Mouse (Mus musculus): ENCODE data around the gene Slc35f6. TPM values are rescaled to one million over a fixed set of nuclear protein-coding genes. Genes with fewer than 3 reads are reported as not detected.

The Slc35f6 gene
- total and polyA plus RNA-seq, 2 experiments from 2014 or later = 24.3 to 48.7 TPM

DNA sequence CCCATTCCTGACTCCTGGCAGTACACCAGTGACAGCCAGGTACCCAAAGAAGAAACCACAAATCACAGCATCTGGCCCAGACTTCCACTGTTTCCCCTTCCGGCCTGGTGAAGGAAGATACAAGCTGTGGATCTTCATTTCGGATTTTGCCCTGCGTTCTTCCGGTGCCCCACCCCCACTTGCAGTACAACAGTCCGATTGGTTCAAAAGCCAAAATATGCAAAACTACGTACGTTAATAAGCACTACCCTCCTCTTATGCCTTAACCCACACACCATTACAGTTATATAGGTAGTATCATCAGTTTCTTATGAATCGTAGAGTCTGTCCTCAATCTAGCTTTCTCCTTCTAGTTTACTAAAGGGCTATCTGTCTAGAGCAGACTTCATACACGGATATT, 17.6 kb downstream of the Slc35f6 start:
- 0 out of 2 replicates have a peak, but pooled peaks cover 5% of the 10 kb centered on the region for H3K4me1 ChIP-seq (ENCODE audit: insufficient read depth)
- no peak overlapping the region for H3K4me2 ChIP-seq (ENCODE audit: low read depth)
- no peaks in the 10 kb centered on the region for H3K36me3 ChIP-seq (ENCODE audit: insufficient read depth)
- H3K27me3 ChIP-seq (ENCODE audit: insufficient read depth, low read length) = no peaks in the 10 kb centered on the region
- H3K4me3 ChIP-seq (ENCODE audit: low read depth, low read length) = no peak overlapping the region
- 93% methylated on average over 9 of the region's 9 CpGs for WGBS
- no peak overlapping the region for H3K9ac ChIP-seq
- DNase-seq (no peak), ATAC-seq (no peak)
- H3K27ac ChIP-seq (ENCODE audit: low read depth, low read length) = no peak overlapping the region
- no peak for TF ChIP-seq CTCF (IDR thresholded peaks at IDR 0.05; ENCODE audit: low read depth)
- H3K9me3 ChIP-seq (ENCODE audit: low read length) = no peaks in the 10 kb centered on the region

DNA sequence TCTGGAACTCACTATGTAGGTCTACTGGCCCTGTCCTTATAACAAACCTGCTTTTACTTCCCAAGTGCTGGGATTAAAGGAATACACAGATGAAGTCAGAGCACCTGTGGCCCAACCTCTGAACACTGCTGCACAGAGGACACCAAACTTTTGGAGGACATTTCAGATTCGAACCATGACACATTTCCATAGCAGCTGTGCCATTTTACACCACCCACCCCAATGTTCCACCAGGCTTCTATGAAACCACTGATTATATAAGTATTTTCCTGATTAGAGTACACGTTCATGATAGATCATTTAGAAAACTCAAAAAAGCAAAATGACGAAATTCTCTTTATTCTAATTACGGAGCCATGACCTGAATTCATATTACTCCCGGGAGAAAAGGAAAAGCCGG, 18.2 kb downstream of the Slc35f6 start:
- Histone ChIP-seq H3K36me3 (ENCODE audit: insufficient read depth) (no peaks in the 10 kb centered on the region), H3K27me3 (ENCODE audit: insufficient read depth, low read length) (no peaks in the 10 kb centered on the region), H3K27ac (ENCODE audit: low read depth, low read length) (peak overlapping the region; percentile 54; the same call in 1 of the 2 replicates), H3K9ac (peak overlapping the region; percentile 59), H3K4me3 (ENCODE audit: low read depth, low read length) (peak overlapping the region; percentile 64), H3K9me3 (ENCODE audit: low read length) (no peaks in the 10 kb centered on the region), H3K4me1 (ENCODE audit: insufficient read depth) (0 out of 2 replicates have a peak, but pooled peaks cover 5% of the 10 kb centered on the region), H3K4me2 (ENCODE audit: low read depth) (peak overlapping the region; percentile 91)
- TF ChIP-seq CTCF (IDR thresholded peaks at IDR 0.05; ENCODE audit: low read depth) = no peak
- ATAC-seq = 0 out of 2 replicates have a peak, but pooled peaks have one; percentile 2
- 59% methylated on average over 6 of the region's 6 CpGs for WGBS
- DNase-seq = no peak

DNA sequence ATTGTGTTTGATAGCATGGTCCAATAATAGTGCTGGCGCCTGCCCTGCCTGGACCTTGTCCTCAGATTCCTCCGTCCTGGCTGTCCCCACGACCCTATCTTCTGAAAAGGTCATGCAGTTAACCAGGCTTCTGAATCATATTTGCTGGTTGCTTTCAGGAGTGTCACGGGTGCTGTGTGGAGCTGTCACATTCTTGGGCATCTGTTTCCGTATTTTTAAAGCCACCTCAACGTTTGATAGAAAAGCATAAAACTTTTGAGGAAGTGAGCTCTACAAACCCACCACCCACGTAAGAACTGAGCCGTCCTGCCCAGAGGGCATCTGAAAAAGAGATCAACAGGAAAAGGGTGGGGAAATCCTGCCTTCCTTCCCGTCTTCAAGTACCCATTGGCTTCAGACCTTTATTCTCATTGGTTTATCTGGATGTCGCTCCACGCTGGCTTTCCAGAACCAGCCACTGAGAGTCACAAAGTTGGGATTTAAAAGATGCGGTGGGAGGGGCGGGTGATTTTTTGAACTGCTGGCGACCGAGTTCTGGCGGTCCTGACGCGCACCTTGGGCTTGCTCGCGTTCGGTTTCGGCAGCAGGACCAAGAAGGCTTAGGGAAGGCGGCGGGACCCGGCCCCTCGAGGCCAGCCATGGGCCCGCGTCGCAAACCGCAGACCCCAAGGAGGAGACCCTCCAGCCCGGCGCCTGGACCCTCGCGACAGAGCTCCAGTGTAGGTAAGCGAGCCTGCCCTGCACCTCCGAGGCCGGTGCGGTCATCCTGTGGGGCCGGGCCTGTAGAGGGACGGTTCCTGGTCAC, 18.9 kb downstream of the Slc35f6 start, which contains the start of gene Cenpa:
Cenpa (plus strand) TSS at position 387 of the 805 bp plus-strand sequence.
- 0 out of 2 replicates have a peak, but pooled peaks have one; percentile 2 for TF ChIP-seq CTCF (IDR thresholded peaks at IDR 0.05; ENCODE audit: low read depth)
- no peaks in the 10 kb centered on the region for H3K36me3 ChIP-seq (ENCODE audit: insufficient read depth)
- 0 out of 2 replicates have a peak, but pooled peaks cover 5% of the 10 kb centered on the region for H3K4me1 ChIP-seq (ENCODE audit: insufficient read depth)

DNA sequence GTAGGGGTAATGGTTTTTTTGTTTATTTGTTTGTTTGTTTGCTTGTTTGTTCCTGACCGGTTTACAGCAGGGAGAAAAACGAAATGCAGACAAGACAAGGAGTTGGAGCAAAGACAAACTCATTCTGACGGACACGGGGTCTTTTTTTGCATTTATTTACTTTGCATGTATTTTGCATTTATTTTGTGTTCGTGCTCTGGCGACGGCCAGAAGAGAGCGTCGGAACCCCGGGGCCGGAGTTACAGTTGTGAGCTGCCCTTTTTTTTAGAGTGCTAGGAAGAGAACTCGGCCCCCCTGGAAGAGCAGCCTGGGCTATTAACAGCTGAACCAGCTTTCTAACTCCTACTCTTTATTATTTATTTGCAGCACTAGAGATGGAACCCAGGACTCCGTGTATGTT, 19.5 kb downstream of the Slc35f6 start:
- ATAC-seq = no peak
- WGBS = under 1% methylated on average over 13 of the region's 13 CpGs
- H3K27ac ChIP-seq (ENCODE audit: low read depth, low read length) = no peak overlapping the region

More for the DNA sequence above, 18.9 kb downstream of the Slc35f6 start, which contains the start of gene Cenpa:
- WGBS = 3% methylated on average over 40 of the region's 40 CpGs
- DNase-seq (peak; percentile 93), ATAC-seq (peak; percentile 99)
- no peaks in the 10 kb centered on the region for H3K27me3 ChIP-seq (ENCODE audit: insufficient read depth, low read length)
- H3K9ac ChIP-seq = peak within 1 kb of the TSS; percentile 59
- peak within 1 kb of the TSS; percentile 64 for H3K4me3 ChIP-seq (ENCODE audit: low read depth, low read length)
- H3K27ac ChIP-seq (ENCODE audit: low read depth, low read length) = peak within 1 kb of the TSS; percentile 54; the same call in 1 of the 2 replicates
- H3K4me2 ChIP-seq (ENCODE audit: low read depth) = peak within 1 kb of the TSS; percentile 91
- H3K9me3 ChIP-seq (ENCODE audit: low read length) = no peaks in the 10 kb centered on the region

DNA sequence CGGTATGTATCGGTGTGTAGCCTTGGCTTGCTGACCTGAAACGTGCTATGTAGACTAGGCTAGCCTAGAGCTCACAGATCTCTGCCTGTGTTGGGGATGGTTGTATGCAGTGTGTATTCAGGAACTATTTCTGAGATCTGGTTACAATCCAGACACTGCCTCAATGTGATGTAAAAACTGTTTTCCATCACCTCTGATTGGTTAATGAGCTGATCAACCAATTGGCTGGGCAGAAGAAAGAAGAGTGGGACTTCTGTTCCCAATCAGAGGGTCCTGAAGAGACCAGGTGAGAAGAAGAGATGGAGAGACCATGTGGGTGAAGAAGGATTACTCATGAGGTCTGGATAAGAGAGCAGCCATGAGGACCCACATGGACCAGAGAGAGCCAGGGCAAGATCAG, 20.0 kb downstream of the Slc35f6 start:
- H3K9me3 ChIP-seq (ENCODE audit: low read length) = no peaks in the 10 kb centered on the region
- no peaks in the 10 kb centered on the region for H3K36me3 ChIP-seq (ENCODE audit: insufficient read depth)
- no peaks in the 10 kb centered on the region for H3K27me3 ChIP-seq (ENCODE audit: insufficient read depth, low read length)
- H3K4me1 ChIP-seq (ENCODE audit: insufficient read depth) = 0 out of 2 replicates have a peak, but pooled peaks cover 5% of the 10 kb centered on the region
- H3K27ac ChIP-seq (ENCODE audit: low read depth, low read length) = no peak overlapping the region
- peak overlapping the region; percentile 64 for H3K4me3 ChIP-seq (ENCODE audit: low read depth, low read length)
- 6% methylated on average over 3 of the region's 3 CpGs for WGBS
- TF ChIP-seq CTCF (IDR thresholded peaks at IDR 0.05; ENCODE audit: low read depth) = no peak
- DNase-seq = no peak
- 0 out of 2 replicates have a peak overlapping the region, but pooled peaks have one; percentile 54 for H3K9ac ChIP-seq
- ATAC-seq = no peak
- peak overlapping the region; percentile 91 for H3K4me2 ChIP-seq (ENCODE audit: low read depth)

More for the DNA sequence above, 19.5 kb downstream of the Slc35f6 start:
- peak overlapping the region; percentile 64 for H3K4me3 ChIP-seq (ENCODE audit: low read depth, low read length)
- H3K4me1 ChIP-seq (ENCODE audit: insufficient read depth) = 0 out of 2 replicates have a peak, but pooled peaks cover 5% of the 10 kb centered on the region
- no peaks in the 10 kb centered on the region for H3K9me3 ChIP-seq (ENCODE audit: low read length)
- H3K4me2 ChIP-seq (ENCODE audit: low read depth) = peak overlapping the region; percentile 91
- DNase-seq = no peak
- TF ChIP-seq CTCF (IDR thresholded peaks at IDR 0.05; ENCODE audit: low read depth) = no peak
- H3K27me3 ChIP-seq (ENCODE audit: insufficient read depth, low read length) = no peaks in the 10 kb centered on the region
- no peaks in the 10 kb centered on the region for H3K36me3 ChIP-seq (ENCODE audit: insufficient read depth)
- H3K9ac ChIP-seq = peak overlapping the region; percentile 54

DNA sequence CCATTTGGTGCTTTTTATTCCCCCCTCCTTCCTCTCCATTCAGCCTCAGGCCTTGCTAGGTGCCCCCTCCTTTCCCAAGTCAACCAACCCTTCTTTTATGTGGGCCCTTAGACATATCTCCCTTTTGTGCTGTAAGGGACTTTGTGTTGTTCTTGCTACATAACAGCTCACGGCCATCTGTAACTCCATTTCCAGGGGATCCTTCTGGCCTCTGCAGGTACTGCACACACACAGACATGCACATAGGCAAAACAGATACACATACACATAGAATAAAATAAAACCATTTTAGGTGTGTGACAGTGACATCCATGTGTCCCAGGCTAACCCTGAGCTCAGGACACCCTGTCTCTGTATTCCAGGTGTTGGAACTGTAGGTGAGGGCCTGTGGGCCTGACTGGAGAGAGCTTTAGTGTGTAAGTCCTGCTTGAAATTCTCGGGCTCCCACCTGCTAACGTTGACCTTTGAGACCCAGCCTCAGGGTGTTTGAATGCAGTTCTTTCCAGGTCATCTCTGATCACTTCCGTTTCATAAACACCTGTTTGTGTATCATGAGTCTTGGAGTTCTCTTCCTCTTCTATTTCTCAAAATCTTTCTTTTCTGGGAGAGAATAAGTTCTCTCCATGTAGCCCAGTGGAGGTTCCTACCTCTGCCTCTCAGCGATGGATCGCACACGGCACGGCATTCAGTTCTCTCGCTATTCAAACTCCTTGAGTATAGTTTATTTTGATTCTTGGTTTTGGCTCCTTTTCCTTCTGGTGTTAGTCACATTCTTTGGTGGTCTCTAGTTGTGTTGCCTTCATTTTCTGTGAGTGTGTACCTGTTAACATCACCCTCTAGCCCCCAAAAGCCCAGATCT, 21.1 kb downstream of the Slc35f6 start:
- Histone ChIP-seq H3K4me1 (ENCODE audit: insufficient read depth) (0 out of 2 replicates have a peak, but pooled peaks cover 5% of the 10 kb centered on the region), H3K9me3 (ENCODE audit: low read length) (no peaks in the 10 kb centered on the region), H3K27me3 (ENCODE audit: insufficient read depth, low read length) (no peaks in the 10 kb centered on the region), H3K36me3 (ENCODE audit: insufficient read depth) (no peaks in the 10 kb centered on the region), H3K4me2 (ENCODE audit: low read depth) (no peak overlapping the region), H3K9ac (no peak overlapping the region), H3K4me3 (ENCODE audit: low read depth, low read length) (no peak overlapping the region), H3K27ac (ENCODE audit: low read depth, low read length) (no peak overlapping the region)
- WGBS = 89% methylated on average over 9 of the region's 9 CpGs
- TF ChIP-seq CTCF (IDR thresholded peaks at IDR 0.05; ENCODE audit: low read depth) = peak; percentile 25; the same call in 1 of the 2 replicates
- DNase-seq (no peak), ATAC-seq (no peak)
